Mouse (Mus musculus) cerebellum, adult 2 months (tissue): ENCODE data around the gene Syk. TPM values are rescaled to one million over a fixed set of nuclear protein-coding genes. Genes with fewer than 3 reads are reported as not detected.

Experiments used
- DNase-seq, 2 experiments: peaks; one replicate each; pipeline ENCODE4 v3.0.0; 2021
- H3K27ac ChIP-seq: fragments of 200-500 bp; 2 replicates; pipeline ENCODE4 v1.5.1; 2012; ENCODE audit warnings: low read length, control low read depth, inconsistent platforms; ENCODE audit not compliant: insufficient read depth
- H3K27me3 ChIP-seq: fragments of 200-500 bp; 2 replicates; pipeline ENCODE4 v1.6.1; 2012; ENCODE audit warnings: inconsistent platforms, mild to moderate bottlenecking, low read length, moderate library complexity; ENCODE audit not compliant: control insufficient read depth, insufficient read depth
- H3K4me1 ChIP-seq: fragments of 200-500 bp; 2 replicates; pipeline ENCODE4 v1.6.1; 2011; ENCODE audit warnings: low read length; ENCODE audit not compliant: control insufficient read depth, insufficient read depth
- H3K4me3 ChIP-seq: fragments of 200-500 bp; replicated peaks from 2 replicates; pipeline ENCODE3; 2011; ENCODE audit warnings: mild to moderate bottlenecking, low read depth, low read length, control low read depth; ENCODE audit not compliant: insufficient read depth
- CTCF ChIP-seq: fragments of 200-500 bp; IDR thresholded peaks from 2 replicates; pipeline ENCODE4 v1.5.1; 2011; ENCODE audit warnings: low read depth, mild to moderate bottlenecking, control low read depth, low read length, moderate library complexity, borderline replicate concordance; ENCODE audit not compliant: insufficient read depth
- POLR2A ChIP-seq: fragments of 200-500 bp; IDR thresholded peaks from 2 replicates; pipeline ENCODE4 v1.6.1; 2011; ENCODE audit warnings: low read length, control low read depth, borderline replicate concordance; ENCODE audit not compliant: insufficient read depth
- WGBS: fragments of 180-500 bp; shearing (Covaris S2); methylation state at CpG from one replicate; pipeline ENCODE4 v1.1.7; 2018; 5-methylcytosine and 5-hydroxymethylcytosine counted together
- polyA plus RNA-seq: library from polyadenylated mRNA; depleted of rRNA; stranded (reverse); fragments of >200 nt; gene quantifications from 2 replicates; pipeline ENCODE4 v1.2.3, GENCODE M21; 2012

The Syk gene
- polyA plus RNA-seq, 1 experiment: 0.77 TPM

GRCm38 (mm10) chr13:52651383-52652252 lies 68.6 kb downstream of the Syk start:
- TF ChIP-seq CTCF (peak; percentile 41; the same call in 1 of the 2 replicates), POLR2A (no peak)
- no peak overlapping the region for H3K27ac ChIP-seq
- H3K27me3 ChIP-seq: no peaks in the 10 kb centered on the region
- DNase-seq: peak; percentile 21 to 54
- H3K4me1 ChIP-seq: no peaks in the 10 kb centered on the region
- H3K4me3 ChIP-seq: no peak overlapping the region
- 53% methylated on average over 11 of the region's 12 CpGs for WGBS

GRCm38 (mm10) chr13:52652253-52652628 lies 69.3 kb downstream of the Syk start:
- 88% methylated on average over 8 of the region's 8 CpGs for WGBS

GRCm38 (mm10) chr13:52654081-52654829 lies 71.3 kb downstream of the Syk start:
- Histone ChIP-seq H3K27me3 (no peaks in the 10 kb centered on the region), H3K4me3 (no peak overlapping the region), H3K27ac (no peak overlapping the region), H3K4me1 (no peaks in the 10 kb centered on the region)
- WGBS: 28% methylated on average over 12 of the region's 12 CpGs
- TF ChIP-seq CTCF (no peak), POLR2A (no peak)
- DNase-seq: no peak

More at GRCm38 (mm10) chr13:52652253-52652628, 69.3 kb downstream of the Syk start:
- H3K4me3 ChIP-seq: no peak overlapping the region
- no peak for DNase-seq
- no peaks in the 10 kb centered on the region for H3K27me3 ChIP-seq
- TF ChIP-seq CTCF (no peak), POLR2A (no peak)
- no peak overlapping the region for H3K27ac ChIP-seq
- H3K4me1 ChIP-seq: no peaks in the 10 kb centered on the region

GRCm38 (mm10) chr13:52654830-52655308 lies 71.9 kb downstream of the Syk start:
- Histone ChIP-seq H3K4me3 (no peak overlapping the region), H3K4me1 (no peaks in the 10 kb centered on the region), H3K27me3 (no peaks in the 10 kb centered on the region), H3K27ac (no peak overlapping the region)
- TF ChIP-seq POLR2A (no peak), CTCF (no peak)
- DNase-seq: no peak
- 9% methylated on average over 9 of the region's 9 CpGs for WGBS

GRCm38 (mm10) chr13:52657966-52658365 lies 75.0 kb downstream of the Syk start:
- TF ChIP-seq CTCF (no peak), POLR2A (no peak)
- Histone ChIP-seq H3K4me3 (no peak overlapping the region), H3K27me3 (no peaks in the 10 kb centered on the region), H3K27ac (no peak overlapping the region), H3K4me1 (no peaks in the 10 kb centered on the region)
- no peak for DNase-seq
- 90% methylated on average over 7 of the region's 7 CpGs for WGBS

GRCm38 (mm10) chr13:52658477-52658876 lies 75.5 kb downstream of the Syk start:
- TF ChIP-seq POLR2A (no peak), CTCF (peak; percentile 92)
- 12% methylated on average over 8 of the region's 8 CpGs for WGBS

GRCm38 (mm10) chr13:52659171-52659665 lies 76.2 kb downstream of the Syk start:
- WGBS: 85% methylated on average over 11 of the region's 11 CpGs
- Histone ChIP-seq H3K4me3 (no peak overlapping the region), H3K27ac (no peak overlapping the region), H3K27me3 (no peaks in the 10 kb centered on the region), H3K4me1 (no peaks in the 10 kb centered on the region)
- no peak for TF ChIP-seq CTCF
- TF ChIP-seq POLR2A: no peak
- DNase-seq: no peak

More at GRCm38 (mm10) chr13:52658477-52658876, 75.5 kb downstream of the Syk start:
- Histone ChIP-seq H3K4me3 (no peak overlapping the region), H3K27me3 (no peaks in the 10 kb centered on the region), H3K27ac (no peak overlapping the region), H3K4me1 (no peaks in the 10 kb centered on the region)
- DNase-seq: peak; percentile 40 to 50
